Mouse (Mus musculus): ENCODE measurements at regions not wholly inside any gene's neighbourhood (a gene's known extent, or its start where the extent isn't known, plus 50 kb on each side); places are given as distances from the start of the nearest gene placed in this dataset.

- Histone ChIP-seq H3K4me2 (replicated peaks; ENCODE audit: low read depth) (no peak overlapping the region), H3K27ac (ENCODE audit: low read depth, low read length) (no peak overlapping the region), H3K4me3 (ENCODE audit: low read depth, low read length) (no peak overlapping the region), H3K4me1 (replicated peaks; ENCODE audit: control insufficient read depth, insufficient read depth, low read length) (no peaks in the 10 kb centered on the region), H3K9me3 (ENCODE audit: control insufficient read depth) (no peaks in the 10 kb centered on the region), H3K27me3 (replicated peaks; ENCODE audit: control insufficient read depth, insufficient read depth, low read length) (no peaks in the 10 kb centered on the region), H3K9ac (ENCODE audit: low read depth, low read length) (no peak overlapping the region), H3K36me3 (ENCODE audit: control insufficient read depth, insufficient read depth) (no peaks in the 10 kb centered on the region)
- TF ChIP-seq CTCF (IDR thresholded peaks at IDR 0.05; ENCODE audit: low read depth) = no peak
- 84% methylated on average over 4 of the region's 4 CpGs for WGBS
- ATAC-seq = no peak
These were observed 83.1 kb downstream of the Thbs2 start for GRCm38 (mm10) chr17:14610791-14611522.

GRCm38 (mm10) chr17:14608845-14609244 lies 85.2 kb downstream of the Thbs2 start:
- H3K4me2 ChIP-seq (replicated peaks; ENCODE audit: low read depth) = no peak overlapping the region
- no peak overlapping the region for H3K27ac ChIP-seq (ENCODE audit: low read depth, low read length)
- no peaks in the 10 kb centered on the region for H3K27me3 ChIP-seq (replicated peaks; ENCODE audit: control insufficient read depth, insufficient read depth, low read length)
- ATAC-seq = no peak
- no peaks in the 10 kb centered on the region for H3K4me1 ChIP-seq (replicated peaks; ENCODE audit: control insufficient read depth, insufficient read depth, low read length)
- WGBS = 76% methylated on average over 4 of the region's 4 CpGs
- H3K36me3 ChIP-seq (ENCODE audit: control insufficient read depth, insufficient read depth) = no peaks in the 10 kb centered on the region
- H3K4me3 ChIP-seq (ENCODE audit: low read depth, low read length) = no peak overlapping the region
- H3K9ac ChIP-seq (ENCODE audit: low read depth, low read length) = no peak overlapping the region
- TF ChIP-seq CTCF (IDR thresholded peaks at IDR 0.05; ENCODE audit: low read depth) = no peak
- H3K9me3 ChIP-seq (ENCODE audit: control insufficient read depth) = no peaks in the 10 kb centered on the region

- H3K27ac ChIP-seq (ENCODE audit: low read depth, low read length) = no peak overlapping the region
- H3K4me2 ChIP-seq (replicated peaks; ENCODE audit: low read depth) = no peak overlapping the region
- H3K4me3 ChIP-seq (ENCODE audit: low read depth, low read length) = no peak overlapping the region
- ATAC-seq = no peak
- no peaks in the 10 kb centered on the region for H3K27me3 ChIP-seq (replicated peaks; ENCODE audit: control insufficient read depth, insufficient read depth, low read length)
- no peaks in the 10 kb centered on the region for H3K4me1 ChIP-seq (replicated peaks; ENCODE audit: control insufficient read depth, insufficient read depth, low read length)
- H3K36me3 ChIP-seq (ENCODE audit: control insufficient read depth, insufficient read depth) = no peaks in the 10 kb centered on the region
- H3K9me3 ChIP-seq (ENCODE audit: control insufficient read depth) = no peaks in the 10 kb centered on the region
- WGBS = 69% methylated on average over 5 of the region's 5 CpGs
- no peak for TF ChIP-seq CTCF (IDR thresholded peaks at IDR 0.05; ENCODE audit: low read depth)
- H3K9ac ChIP-seq (ENCODE audit: low read depth, low read length) = no peak overlapping the region
These were observed 87.6 kb downstream of the Thbs2 start for GRCm38 (mm10) chr17:14606356-14606989.

GRCm38 (mm10) chr17:14599681-14600080 lies 94.4 kb downstream of the Thbs2 start:
- Histone ChIP-seq H3K4me3 (ENCODE audit: low read depth, low read length) (no peak overlapping the region), H3K4me2 (replicated peaks; ENCODE audit: low read depth) (no peak overlapping the region), H3K27ac (ENCODE audit: low read depth, low read length) (no peak overlapping the region), H3K4me1 (replicated peaks; ENCODE audit: control insufficient read depth, insufficient read depth, low read length) (no peaks in the 10 kb centered on the region), H3K9me3 (ENCODE audit: control insufficient read depth) (no peaks in the 10 kb centered on the region), H3K9ac (ENCODE audit: low read depth, low read length) (no peak overlapping the region), H3K36me3 (ENCODE audit: control insufficient read depth, insufficient read depth) (no peaks in the 10 kb centered on the region), H3K27me3 (replicated peaks; ENCODE audit: control insufficient read depth, insufficient read depth, low read length) (no peaks in the 10 kb centered on the region)
- no peak for ATAC-seq
- no peak for TF ChIP-seq CTCF (IDR thresholded peaks at IDR 0.05; ENCODE audit: low read depth)
- WGBS = 74% methylated on average over 10 of the region's 10 CpGs

GRCm38 (mm10) chr17:14596470-14596869 lies 97.6 kb downstream of the Thbs2 start:
- no peaks in the 10 kb centered on the region for H3K27me3 ChIP-seq (replicated peaks; ENCODE audit: control insufficient read depth, insufficient read depth, low read length)
- H3K4me3 ChIP-seq (ENCODE audit: low read depth, low read length) = no peak overlapping the region
- no peak for TF ChIP-seq CTCF (IDR thresholded peaks at IDR 0.05; ENCODE audit: low read depth)
- no peak for ATAC-seq
- 90% methylated on average over 7 of the region's 7 CpGs for WGBS
- no peak overlapping the region for H3K4me2 ChIP-seq (replicated peaks; ENCODE audit: low read depth)
- no peaks in the 10 kb centered on the region for H3K4me1 ChIP-seq (replicated peaks; ENCODE audit: control insufficient read depth, insufficient read depth, low read length)
- no peak overlapping the region for H3K9ac ChIP-seq (ENCODE audit: low read depth, low read length)
- no peak overlapping the region for H3K27ac ChIP-seq (ENCODE audit: low read depth, low read length)
- no peaks in the 10 kb centered on the region for H3K9me3 ChIP-seq (ENCODE audit: control insufficient read depth)
- H3K36me3 ChIP-seq (ENCODE audit: control insufficient read depth, insufficient read depth) = no peaks in the 10 kb centered on the region

- WGBS = 75% methylated on average over 7 of the region's 7 CpGs
- ATAC-seq = no peak
These were observed 98.5 kb downstream of the Thbs2 start for GRCm38 (mm10) chr17:14595525-14595924.

More at GRCm38 (mm10) chr17:14595525-14595924, 98.5 kb downstream of the Thbs2 start:
- Histone ChIP-seq H3K9ac (ENCODE audit: low read depth, low read length) (no peak overlapping the region), H3K9me3 (ENCODE audit: control insufficient read depth) (no peaks in the 10 kb centered on the region), H3K27ac (ENCODE audit: low read depth, low read length) (no peak overlapping the region), H3K4me1 (replicated peaks; ENCODE audit: control insufficient read depth, insufficient read depth, low read length) (no peaks in the 10 kb centered on the region), H3K27me3 (replicated peaks; ENCODE audit: control insufficient read depth, insufficient read depth, low read length) (no peaks in the 10 kb centered on the region), H3K4me3 (ENCODE audit: low read depth, low read length) (no peak overlapping the region), H3K36me3 (ENCODE audit: control insufficient read depth, insufficient read depth) (no peaks in the 10 kb centered on the region), H3K4me2 (replicated peaks; ENCODE audit: low read depth) (no peak overlapping the region)
- no peak for TF ChIP-seq CTCF (IDR thresholded peaks at IDR 0.05; ENCODE audit: low read depth)
